Mouse (Mus musculus) erythroblast, adult 5-6 weeks (primary cell): ENCODE results near the gene Rdh16f2. TPM values are rescaled to one million over a fixed set of nuclear protein-coding genes. Genes with fewer than 3 reads are reported as not detected.
"Not testable (repeated sequence)": the region's sequence is repeated elsewhere in the genome, so short reads cannot be mapped to it uniquely, and the experiment has no call there.

Source experiments
- ATAC-seq: replicated peaks from 2 replicates; pipeline ENCODE4 v1.8.0; 2016; ENCODE audit warnings: moderate number of reproducible peaks, mild to moderate bottlenecking, moderate TSS enrichment, inconsistent platforms; ENCODE audit not compliant: poor library complexity, low FRiP score, severe bottlenecking
- total RNA-seq, 2 experiments: library from RNA; stranded (forward) in 1 of 2; stranded (reverse) in 1 of 2; fragments of 150-400 nt in 1 of 2; fragments of 200-764, 138-1000 nt in 1 of 2; gene quantifications; 2 replicates each; pipeline versions ENCODE4 v1.2.3 to v1.2.4; 2015 to 2017; ENCODE audit warnings: low replicate concordance in 2 of 2

The Rdh16f2 gene
- not detected in 2 replicates for total RNA-seq (2015; ENCODE audit: low replicate concordance)
- total RNA-seq (2017; ENCODE audit: low replicate concordance): not detected in 2 replicates

DNA sequence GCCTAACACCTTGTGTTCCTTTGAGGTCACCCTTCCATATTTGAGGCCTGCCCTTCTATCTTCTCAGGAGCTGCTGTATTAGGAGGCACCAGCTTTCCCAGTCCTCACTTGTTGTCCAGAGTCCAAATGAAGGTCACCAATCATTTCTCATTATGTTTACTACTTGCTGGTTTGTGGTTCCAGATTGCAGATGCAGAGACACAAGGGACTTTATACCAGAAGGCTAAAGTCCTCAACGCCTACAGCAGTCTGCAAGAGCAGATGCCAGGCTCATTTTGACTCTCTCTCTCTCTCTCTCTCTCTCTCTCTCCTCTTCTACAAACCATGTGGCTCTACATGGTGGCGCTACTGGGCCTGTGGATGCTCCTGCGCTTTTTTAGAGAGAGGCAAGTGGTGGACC is at the start of gene Rdh16f2:
TSS of gene Rdh16f2 (plus strand) at position 243 of the 400 bp plus-strand sequence.
- ATAC-seq: no peak

DNA sequence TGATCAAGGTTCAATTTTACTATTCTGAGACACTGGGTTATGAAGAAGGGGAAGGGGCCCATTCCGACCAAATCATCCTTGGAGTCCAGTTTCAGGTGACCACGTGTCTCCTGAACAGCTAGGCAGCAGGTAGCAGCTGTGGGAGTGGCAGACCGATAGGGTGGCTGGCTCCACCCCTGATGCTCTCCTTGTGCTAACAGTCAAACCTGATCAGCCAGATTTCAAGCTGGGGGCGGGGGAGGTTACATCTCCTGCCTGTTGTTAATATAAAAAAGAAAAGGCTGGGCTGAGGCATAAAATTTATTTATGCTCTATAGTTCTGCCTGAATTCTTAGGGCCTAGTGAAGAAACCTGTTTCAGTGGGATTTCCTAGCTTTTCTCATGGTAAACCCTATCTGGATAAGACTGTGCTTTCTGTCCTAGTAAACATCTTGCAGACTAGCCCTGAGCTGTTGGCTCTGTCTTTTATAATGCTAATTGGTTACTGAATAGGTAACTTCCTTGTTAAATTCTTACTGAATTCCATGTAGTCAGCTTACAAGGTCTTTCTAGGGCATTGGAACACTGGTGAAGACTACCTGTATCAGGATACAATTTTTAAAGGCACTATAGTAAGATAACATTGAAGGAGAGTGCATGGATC is 48.9 kb upstream of the Rdh16f2 start:
- ATAC-seq: not testable (repeated sequence)

DNA sequence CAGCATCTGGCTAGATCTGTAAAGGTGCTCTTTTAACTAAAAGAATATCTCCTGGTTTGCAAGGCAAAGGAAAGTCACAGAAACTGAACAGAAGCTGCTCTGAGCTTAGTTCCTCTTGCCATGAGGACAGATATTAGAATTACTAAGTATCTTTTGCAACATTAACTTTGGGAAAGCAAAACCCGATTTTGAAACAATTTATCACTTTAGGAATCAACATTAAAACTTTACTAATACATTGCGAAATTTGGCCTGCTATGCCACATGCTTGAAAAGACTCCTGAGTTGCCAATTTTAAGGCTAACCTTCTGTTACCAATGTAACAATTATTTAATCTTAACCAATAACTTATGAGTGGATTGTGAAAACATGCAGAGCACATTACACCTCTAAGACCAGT is 44.5 kb upstream of the Rdh16f2 start:
- ATAC-seq: not testable (repeated sequence)

DNA sequence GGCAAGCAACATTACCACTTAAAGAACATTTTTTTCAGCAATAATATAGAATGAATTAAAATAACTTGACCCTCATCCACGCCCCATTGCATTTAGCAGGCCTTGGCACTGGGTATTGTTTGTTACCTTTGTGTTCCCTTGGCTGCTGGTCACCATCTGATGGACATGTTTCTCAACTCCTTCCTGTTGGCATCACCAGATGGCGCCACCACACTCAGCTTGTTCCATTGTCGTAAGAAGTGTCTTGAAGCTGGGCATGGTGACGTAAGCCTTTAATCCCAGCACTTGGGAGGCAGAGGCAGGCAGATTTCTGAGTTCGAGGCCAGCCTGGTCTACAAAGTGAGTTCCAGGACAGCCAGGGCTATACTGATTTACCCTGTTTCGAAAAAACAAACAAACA is 40.9 kb upstream of the Rdh16f2 start:
- ATAC-seq: no peak

DNA sequence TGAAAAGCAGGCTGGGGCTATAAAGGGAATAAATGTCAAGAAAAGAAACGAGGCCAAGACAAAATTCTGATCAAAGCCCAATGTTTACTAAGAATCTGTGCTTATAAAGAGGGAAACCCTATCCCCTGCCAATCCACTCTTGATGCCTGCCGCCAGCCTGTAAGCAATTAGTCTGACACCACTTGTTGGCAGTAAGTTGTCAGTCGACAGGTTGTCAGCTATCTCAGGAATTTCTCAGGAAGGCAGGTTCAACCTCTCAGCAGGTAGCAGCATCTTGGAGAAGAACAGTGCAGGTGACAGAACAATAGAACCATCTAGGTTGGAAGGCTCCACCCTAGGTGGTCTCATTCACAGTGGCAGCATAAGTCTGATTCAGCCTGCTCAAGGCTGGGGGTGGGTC is 37.2 kb upstream of the Rdh16f2 start:
- no peak for ATAC-seq

DNA sequence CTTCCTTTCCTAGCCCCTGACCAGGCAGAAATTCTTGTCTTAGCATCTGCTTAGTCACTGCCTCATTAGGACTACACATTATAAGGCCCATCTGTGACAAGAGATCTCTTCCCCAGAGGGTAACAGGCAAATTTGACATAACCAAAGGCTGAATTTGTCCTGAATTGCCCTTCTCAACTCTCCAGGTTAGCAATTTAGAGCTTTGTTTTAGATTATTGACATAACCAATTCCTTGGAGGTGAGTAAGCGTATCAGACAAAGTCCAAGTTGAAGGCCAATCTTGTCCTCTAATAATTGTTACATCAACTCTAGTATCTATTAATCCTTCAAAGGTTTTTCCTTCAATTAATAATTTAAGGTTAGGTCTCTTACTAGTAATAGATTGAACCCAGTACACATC is 32.1 kb upstream of the Rdh16f2 start:
- not testable (repeated sequence) for ATAC-seq

DNA sequence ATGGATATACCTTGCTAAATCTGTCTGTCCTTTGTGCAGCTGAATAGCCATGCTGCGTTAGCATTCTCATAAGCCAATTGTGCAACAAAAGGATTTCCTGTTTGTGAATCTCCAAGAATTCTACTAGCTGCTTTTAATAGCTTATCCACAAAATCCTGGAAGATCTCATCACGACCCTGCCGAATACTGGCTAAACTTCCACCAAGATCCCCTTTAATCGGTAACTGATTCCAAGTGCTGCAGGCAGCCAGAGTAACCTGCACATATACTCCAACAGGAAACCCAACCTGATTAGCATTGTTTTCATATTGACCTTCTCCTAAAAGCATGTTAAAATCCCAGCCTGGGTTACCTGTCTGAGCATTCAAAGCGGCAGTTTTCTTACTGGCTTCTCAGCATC is 31.0 kb upstream of the Rdh16f2 start:
- ATAC-seq: no peak

DNA sequence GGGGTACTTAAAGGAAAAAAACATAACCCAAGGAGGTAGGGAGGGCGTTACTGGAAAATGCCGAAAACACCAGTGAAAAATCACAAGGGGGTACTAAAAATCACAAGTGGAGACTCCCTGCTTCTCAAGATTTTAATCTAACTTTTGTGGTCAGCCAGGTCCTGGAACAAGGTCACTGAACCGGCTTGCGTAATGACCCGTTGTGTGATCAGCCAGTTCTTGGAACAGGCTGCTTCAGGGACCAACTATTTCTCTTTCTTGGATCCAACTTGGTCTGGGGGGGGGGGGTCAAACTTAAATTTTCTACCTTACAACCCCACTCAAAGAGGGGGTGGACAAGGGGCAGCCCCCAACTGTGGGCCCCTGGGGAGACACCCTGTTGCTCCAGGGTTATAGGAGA is 28.5 kb upstream of the Rdh16f2 start:
- not testable (repeated sequence) for ATAC-seq

DNA sequence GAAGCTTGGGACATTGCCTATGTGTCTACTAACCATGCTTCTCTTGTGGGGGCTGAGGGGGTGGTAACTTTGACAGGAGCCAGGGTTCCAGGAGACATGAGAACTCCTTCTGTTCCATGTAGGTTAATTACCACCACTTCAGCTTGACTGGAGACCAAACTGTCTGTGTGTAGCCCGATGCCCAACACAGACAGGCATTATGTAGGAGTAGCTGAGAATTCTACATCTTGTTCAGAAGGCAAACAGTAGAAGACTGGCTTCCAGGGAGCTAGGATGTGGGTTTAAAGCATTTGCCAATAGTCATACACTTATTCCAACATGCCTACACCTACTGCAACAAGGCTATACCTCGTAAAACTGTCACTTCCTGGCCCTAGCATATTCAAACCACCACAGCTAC is 27.7 kb upstream of the Rdh16f2 start:
- no peak for ATAC-seq

DNA sequence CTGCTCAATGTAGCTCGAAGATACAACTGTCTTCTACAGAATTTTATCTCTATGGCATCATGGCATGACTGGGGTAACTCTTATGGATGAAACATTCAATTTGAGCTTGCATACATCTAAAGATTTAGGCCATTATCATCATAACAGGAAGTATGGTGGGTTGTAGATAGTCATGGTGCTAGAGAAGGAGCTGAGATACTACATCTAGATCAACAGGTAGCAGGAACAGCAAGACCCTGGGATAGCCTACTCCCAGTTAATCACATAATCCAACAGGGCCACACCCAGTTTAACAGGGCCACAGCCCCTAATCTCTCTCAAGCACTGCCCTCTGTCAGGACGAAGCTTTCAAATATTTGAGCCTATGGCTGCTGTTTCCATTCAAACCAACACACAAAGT is 25.5 kb upstream of the Rdh16f2 start:
- ATAC-seq: no peak

DNA sequence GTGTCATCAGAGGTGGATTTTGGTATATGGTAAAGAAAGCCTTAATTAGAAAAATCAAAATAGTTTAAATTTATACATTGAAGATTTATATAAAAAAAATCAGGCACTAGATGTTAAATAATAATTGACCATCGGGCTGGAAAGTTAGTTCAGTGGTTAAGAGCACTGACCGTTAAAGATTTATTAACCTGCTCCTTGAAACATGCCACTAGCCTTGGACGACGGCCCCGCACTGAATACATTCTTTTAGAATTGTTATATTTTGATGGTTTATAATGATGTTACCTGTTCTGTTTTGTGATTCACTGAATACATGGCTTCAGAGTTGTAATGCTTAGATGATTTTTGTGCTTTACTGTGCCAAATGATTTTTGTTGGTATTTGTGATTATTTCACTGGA is 20.3 kb upstream of the Rdh16f2 start:
- ATAC-seq: not testable (repeated sequence)

DNA sequence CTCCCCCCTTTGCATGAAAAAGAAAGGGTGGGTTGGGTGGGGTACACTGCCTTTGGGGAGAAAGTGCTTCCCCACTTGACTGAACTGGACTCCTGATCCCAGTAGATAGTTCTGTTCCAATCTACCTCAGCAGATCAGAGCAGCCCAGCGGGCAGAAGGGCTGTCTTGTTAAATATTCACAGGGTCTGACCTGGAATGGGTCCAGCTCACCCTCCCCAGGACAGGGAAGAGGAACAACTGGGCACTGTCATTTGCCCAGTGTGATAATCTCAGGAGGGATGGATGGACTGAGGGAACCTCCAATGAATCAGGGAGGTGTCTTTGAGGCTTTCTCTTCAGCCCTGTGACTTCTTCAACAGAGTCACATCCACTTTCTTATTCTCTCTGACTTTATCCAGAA is 18.2 kb upstream of the Rdh16f2 start:
- no peak for ATAC-seq

DNA sequence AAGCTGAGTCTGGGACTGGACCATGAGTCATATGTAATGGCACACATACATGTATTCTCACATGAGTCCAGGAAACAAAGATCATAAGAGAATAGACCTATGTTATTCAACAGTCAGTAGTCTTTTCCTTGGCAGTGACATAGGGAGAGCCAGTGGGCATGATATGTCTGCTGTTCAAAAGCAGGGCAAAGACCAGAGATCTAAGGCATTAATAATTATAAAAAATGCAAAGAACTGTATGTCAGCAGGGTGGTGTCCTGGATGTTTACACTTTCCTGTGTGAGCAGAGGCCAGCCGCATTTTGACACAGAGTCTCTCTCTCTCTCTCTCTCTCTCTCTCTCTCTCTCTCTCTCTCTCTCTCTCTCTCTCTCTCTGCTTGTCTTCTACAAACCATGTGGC is 16.6 kb upstream of the Rdh16f2 start, which contains the start of gene Rdh19:
TSS of gene Rdh19 (plus strand) at position 301 of the 400 bp plus-strand sequence.
- ATAC-seq: no peak

DNA sequence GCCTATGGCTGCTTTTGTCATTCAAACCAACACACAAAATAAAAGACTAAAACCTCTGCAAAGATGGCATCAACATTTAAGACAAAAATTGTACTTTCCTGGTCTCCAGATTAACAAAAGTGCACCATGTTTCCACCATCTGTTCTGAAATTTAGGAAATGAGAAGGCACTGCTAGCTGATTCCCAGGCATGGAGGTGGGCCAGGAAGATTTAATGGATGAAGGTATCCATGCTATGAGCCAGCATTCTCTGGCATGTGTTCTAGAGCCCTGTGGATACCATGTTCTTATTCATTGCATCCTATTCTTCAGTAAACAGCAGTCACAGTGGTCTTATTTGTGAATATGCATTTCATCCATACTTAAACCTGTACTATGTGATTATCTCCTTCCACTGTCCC is 9.9 kb upstream of the Rdh16f2 start:
- no peak for ATAC-seq

DNA sequence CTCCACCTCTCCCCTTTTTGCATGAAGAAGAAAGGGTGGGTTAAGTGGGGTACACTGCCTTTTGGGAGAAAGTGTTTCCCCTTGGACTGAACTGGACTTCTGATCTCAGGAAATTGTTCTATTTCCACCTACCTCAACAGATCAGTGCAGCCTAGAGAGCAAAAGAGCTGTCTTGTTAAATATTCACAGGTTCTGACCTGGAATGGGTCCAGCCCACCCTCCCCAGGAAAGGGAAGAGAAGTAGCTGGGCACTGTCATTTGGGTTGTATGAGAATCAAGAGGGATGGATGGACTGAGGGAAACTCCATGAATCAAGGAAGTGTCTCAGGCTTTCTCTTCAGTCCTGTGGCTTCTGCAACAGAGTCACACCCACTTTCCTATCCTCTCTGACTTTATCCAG is 1.3 kb upstream of the Rdh16f2 start:
- no peak for ATAC-seq

DNA sequence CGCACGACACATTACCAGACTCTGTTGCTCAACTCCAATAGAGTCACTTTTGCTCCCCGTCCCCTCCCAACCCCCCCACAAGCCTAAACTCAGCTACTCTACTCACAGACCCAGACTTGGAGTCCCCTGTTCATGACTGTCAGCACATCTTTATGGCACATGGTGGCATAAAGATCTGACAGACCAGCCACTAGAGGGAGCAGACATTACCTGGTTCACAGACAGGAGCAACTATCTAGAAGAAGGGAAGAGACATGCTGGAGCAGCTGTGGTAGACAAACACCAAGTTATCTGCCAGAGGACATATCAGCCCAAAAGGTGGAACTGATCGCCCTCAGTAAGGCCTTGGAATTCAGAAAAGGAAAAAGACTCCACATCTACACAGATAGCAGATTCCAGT is 6.2 kb downstream of the Rdh16f2 start:
- ATAC-seq: no peak

DNA sequence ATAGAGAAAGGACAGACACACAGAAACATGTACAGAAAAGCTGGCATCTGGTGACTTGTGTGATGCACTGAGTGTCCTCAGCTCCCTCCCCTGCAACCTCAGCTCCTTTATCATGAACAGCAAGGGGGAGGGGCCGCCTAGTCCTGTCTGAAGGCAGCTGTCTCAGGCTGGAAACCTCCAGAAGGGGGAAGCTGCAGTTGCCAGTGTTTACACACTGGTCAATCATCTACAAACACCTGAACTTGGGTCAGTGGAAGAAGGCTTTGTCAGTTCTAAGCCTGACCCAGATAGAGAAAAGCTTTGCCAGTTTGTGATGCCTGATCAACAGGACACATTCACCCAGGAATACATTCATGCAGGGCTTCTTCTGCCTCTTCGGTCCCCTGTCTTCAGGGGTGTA is 11.4 kb downstream of the Rdh16f2 start:
- no peak for ATAC-seq

DNA sequence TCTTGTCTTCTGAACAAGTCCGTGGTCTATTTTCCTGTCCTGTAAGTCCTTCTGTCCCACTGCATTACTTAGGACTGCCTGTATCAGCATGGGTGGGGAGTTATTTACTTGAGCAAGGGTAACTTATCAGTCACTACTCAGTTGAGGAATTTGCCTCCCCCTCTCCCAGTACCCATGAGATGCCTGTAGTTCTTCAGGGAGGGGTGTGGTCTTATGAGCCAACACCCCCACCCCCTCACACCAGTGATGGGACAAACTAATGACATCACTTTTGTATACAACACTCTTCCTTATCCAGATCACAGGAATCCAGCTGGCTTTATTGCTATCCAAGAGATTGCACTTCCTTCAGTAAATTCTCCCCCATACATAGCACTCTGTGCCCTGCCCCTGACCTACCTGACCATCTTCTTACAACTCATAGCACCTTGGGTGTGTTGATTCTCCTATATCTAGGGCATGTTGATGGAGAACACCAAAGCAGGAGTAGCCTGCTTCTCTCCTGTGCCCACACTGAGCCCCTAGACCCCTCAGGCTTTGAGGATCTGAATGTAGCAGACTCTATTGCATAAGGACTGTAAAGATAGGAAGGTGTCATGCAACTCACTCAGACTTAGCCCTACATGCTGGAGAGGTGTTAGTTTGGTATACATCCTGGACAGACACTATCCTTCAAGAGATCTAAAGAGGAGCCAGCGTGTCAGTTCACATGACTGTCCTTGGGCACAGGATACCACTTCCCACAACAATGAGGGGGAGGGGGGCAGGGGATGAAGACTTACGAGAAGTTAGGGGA is 12.2 kb downstream of the Rdh16f2 start:
- ATAC-seq: no peak

DNA sequence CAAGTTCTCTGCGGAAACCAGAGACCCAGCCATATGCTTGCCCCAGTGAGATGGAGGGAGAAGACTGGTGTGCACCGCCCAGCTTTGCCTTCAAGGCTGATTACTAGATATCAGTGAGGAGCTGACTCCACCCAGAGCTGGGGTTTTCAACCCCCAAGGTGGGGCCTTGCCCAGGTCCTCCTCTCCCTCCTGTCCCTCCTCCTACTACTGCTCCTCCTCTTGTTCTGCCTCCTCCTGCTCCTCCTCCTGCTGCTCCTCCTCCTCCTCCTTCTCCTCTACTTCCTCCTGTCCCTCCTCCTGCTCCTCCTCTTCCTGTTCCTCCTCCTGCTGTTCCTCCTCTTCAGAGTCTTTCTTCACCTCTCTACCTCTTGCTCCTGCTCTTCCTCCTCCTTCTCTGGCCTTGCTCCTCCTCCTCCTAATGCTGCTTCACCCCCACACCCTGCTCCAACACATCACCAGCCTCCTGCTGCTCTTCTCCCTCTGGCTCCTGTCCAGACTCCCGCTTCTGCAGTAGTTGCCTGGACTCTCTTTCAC is 12.9 kb downstream of the Rdh16f2 start:
- ATAC-seq: no peak

DNA sequence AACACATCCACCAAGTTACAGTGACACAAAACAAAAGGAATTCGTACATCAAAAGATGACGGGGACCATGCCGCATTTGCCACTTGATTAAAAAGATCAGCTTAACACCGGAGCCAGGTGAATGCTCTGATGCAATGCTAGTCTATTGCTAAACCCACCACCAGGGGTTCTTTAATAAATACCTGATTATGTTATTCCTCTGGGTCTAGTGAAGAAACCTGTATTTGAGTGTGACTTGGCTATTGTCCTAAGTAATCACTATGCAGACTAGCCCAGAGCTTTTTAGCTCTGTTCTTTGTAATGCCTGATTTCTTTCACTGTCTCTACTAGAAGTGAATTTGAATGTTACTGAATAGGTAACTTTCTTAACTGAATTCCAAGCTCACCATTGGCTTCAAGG is 14.8 kb downstream of the Rdh16f2 start:
- ATAC-seq: no peak

DNA sequence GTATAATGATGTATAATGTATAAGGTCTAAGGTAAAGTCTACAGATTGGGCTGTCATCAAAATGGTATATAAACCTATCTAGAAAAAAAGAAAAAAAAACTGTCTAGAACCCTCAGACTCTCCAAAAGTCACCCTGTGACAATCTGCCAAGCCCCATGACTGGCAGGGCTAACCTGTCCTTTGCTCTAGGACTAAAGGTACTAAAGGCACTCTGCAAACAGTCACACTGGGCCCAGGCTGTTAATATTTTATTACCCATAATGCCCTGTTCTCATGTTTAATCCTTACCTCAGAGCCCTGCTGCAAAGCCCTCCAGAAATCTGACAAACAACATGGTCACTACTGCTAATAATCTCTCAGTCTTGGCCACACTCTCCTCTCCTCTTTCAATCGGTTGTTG is 20.3 kb downstream of the Rdh16f2 start:
- ATAC-seq: no peak
